Mouse (Mus musculus) heart, adult 8-10 months (tissue): ENCODE measurements around the gene Exog. TPM values are rescaled to one million over a fixed set of nuclear protein-coding genes. Genes with fewer than 3 reads are reported as not detected.

Experiments
- DNase-seq: peaks from one replicate; pipeline ENCODE4 v3.0.0; 2022; ENCODE audit warnings: low spot score
- total RNA-seq, 4 experiments: library from RNA; stranded (reverse); gene quantifications; 2 replicates each; pipeline ENCODE4 v1.2.4; 2022

Exog gene
- total RNA-seq, 4 experiments from 2014 or later = 2.4 to 3.3 (median 2.8) TPM

GRCm38 (mm10) chr9:119504981-119505658 is 60.4 kb downstream of the Exog start:
- DNase-seq = no peak

- no peak for DNase-seq
Observed at GRCm38 (mm10) chr9:119510902-119511301, 66.2 kb downstream of the Exog start.

GRCm38 (mm10) chr9:119512993-119513392 is 68.2 kb downstream of the Exog start:
- no peak for DNase-seq

- no peak for DNase-seq
Observed at GRCm38 (mm10) chr9:119513816-119514215, 69.1 kb downstream of the Exog start.

GRCm38 (mm10) chr9:119514986-119515385 is 70.2 kb downstream of the Exog start:
- DNase-seq = no peak

Other genes with a start within 250 kb of the Exog start
- gene Slc22a13, start 235.8 kb upstream of the Exog start, total RNA-seq = not detected
- 10 to 100 TPM; 52.5 to 63.2 (median 55.3) TPM for gene Oxsr1, start 122.5 kb upstream of the Exog start, total RNA-seq
- gene Acaa1a, start 105.3 kb upstream of the Exog start, total RNA-seq = 10 to 100 TPM; 75.1 to 88.4 (median 78.0) TPM
- 10 to 100 TPM; 10.7 to 12.5 (median 11.4) TPM for gene Myd88, start 103.5 kb upstream of the Exog start, total RNA-seq
- under 1 TPM; 0.25 to 0.41 (median 0.39) TPM for gene Xylb, start 87.6 kb upstream of the Exog start, total RNA-seq
- gene Slc22a14, start 79.4 kb upstream of the Exog start, total RNA-seq = under 1 TPM in 2 of 4 experiments, not detected in 2; 0.31 to 0.47 TPM
- gene Acvr2b, start 42.8 kb upstream of the Exog start, total RNA-seq = 1 to 10 TPM; 3.5 to 7.6 (median 5.4) TPM
- gene Scn5a, start 134.1 kb downstream of the Exog start, total RNA-seq = 100 to 1,000 TPM; 176 to 234 (median 203) TPM